Mouse (Mus musculus): ENCODE results near the gene Nnat. TPM values are rescaled to one million over a fixed set of nuclear protein-coding genes. Genes with fewer than 3 reads are reported as not detected.

Nnat gene
- polyA plus RNA-seq, 1 experiment = 1.4 TPM

DNA sequence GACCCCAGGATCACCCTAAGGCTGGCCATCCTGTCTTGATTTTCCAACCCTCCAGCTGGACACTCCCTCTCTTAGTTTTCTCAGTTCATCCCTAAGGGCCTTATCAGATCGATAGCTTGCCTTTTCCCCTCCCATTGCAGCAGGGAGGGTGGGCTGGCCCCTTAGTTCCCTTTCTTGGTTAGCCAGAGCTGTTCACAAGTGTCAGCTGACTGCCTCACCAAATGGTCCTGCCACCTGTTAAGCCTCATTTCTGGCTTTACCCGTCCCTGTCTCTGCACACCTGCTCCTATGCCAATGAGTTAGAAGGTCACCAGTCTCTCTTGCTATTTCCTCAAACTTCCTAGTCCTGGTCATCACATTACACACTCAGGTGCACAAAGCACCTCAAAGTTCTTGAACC lies 3.2 kb downstream of the Nnat start:
- TF ChIP-seq CTCF (IDR thresholded peaks at IDR 0.05; ENCODE audit: control insufficient read depth, insufficient read depth, insufficient replicate concordance, low read depth, low read length) = no peak
- no peak for TF ChIP-seq POLR2A (IDR thresholded peaks at IDR 0.05; ENCODE audit: control insufficient read depth, low read depth, low read length)
- no peaks in the 10 kb centered on the region for H3K36me3 ChIP-seq (ENCODE audit: control insufficient read depth, insufficient read depth, low read length)
- H3K27me3 ChIP-seq (ENCODE audit: control insufficient read depth, insufficient read depth, low read length) = no peaks in the 10 kb centered on the region
- no peak overlapping the region for H3K4me3 ChIP-seq (ENCODE audit: control insufficient read depth, low read depth, low read length)
- H3K4me1 ChIP-seq (ENCODE audit: control insufficient read depth, insufficient read depth, low read length) = peaks cover 21% of the 10 kb centered on the region
- H3K27ac ChIP-seq (ENCODE audit: control insufficient read depth, insufficient read depth, low read depth, low read length) = no peak overlapping the region

- Histone ChIP-seq H3K27me3 (ENCODE audit: control insufficient read depth, insufficient read depth, low read length) (no peaks in the 10 kb centered on the region), H3K4me1 (ENCODE audit: control insufficient read depth, insufficient read depth, low read length) (peaks cover 21% of the 10 kb centered on the region), H3K36me3 (ENCODE audit: control insufficient read depth, insufficient read depth, low read length) (no peaks in the 10 kb centered on the region), H3K4me3 (ENCODE audit: control insufficient read depth, low read depth, low read length) (no peak overlapping the region), H3K27ac (ENCODE audit: control insufficient read depth, insufficient read depth, low read depth, low read length) (no peak overlapping the region)
- TF ChIP-seq CTCF (IDR thresholded peaks at IDR 0.05; ENCODE audit: control insufficient read depth, insufficient read depth, insufficient replicate concordance, low read depth, low read length) (no peak), POLR2A (IDR thresholded peaks at IDR 0.05; ENCODE audit: control insufficient read depth, low read depth, low read length) (no peak)
These were observed 4.8 kb downstream of the Nnat start for GRCm38 (mm10) chr2:157564723-157565122.

GRCm38 (mm10) chr2:157565446-157565845 lies 5.6 kb downstream of the Nnat start:
- TF ChIP-seq CTCF (IDR thresholded peaks at IDR 0.05; ENCODE audit: control insufficient read depth, insufficient read depth, insufficient replicate concordance, low read depth, low read length) = no peak
- TF ChIP-seq POLR2A (IDR thresholded peaks at IDR 0.05; ENCODE audit: control insufficient read depth, low read depth, low read length) = no peak
- no peaks in the 10 kb centered on the region for H3K36me3 ChIP-seq (ENCODE audit: control insufficient read depth, insufficient read depth, low read length)
- H3K27ac ChIP-seq (ENCODE audit: control insufficient read depth, insufficient read depth, low read depth, low read length) = no peak overlapping the region
- no peaks in the 10 kb centered on the region for H3K27me3 ChIP-seq (ENCODE audit: control insufficient read depth, insufficient read depth, low read length)
- H3K4me1 ChIP-seq (ENCODE audit: control insufficient read depth, insufficient read depth, low read length) = peaks cover 15% of the 10 kb centered on the region
- peak overlapping the region; percentile 97 for H3K4me3 ChIP-seq (ENCODE audit: control insufficient read depth, low read depth, low read length)

- peak overlapping the region; percentile 97 for H3K4me3 ChIP-seq (ENCODE audit: control insufficient read depth, low read depth, low read length)
- peaks cover 15% of the 10 kb centered on the region for H3K4me1 ChIP-seq (ENCODE audit: control insufficient read depth, insufficient read depth, low read length)
- no peak for TF ChIP-seq CTCF (IDR thresholded peaks at IDR 0.05; ENCODE audit: control insufficient read depth, insufficient read depth, insufficient replicate concordance, low read depth, low read length)
- no peak for TF ChIP-seq POLR2A (IDR thresholded peaks at IDR 0.05; ENCODE audit: control insufficient read depth, low read depth, low read length)
- peak overlapping the region; percentile 98 for H3K27ac ChIP-seq (ENCODE audit: control insufficient read depth, insufficient read depth, low read depth, low read length)
- H3K27me3 ChIP-seq (ENCODE audit: control insufficient read depth, insufficient read depth, low read length) = no peaks in the 10 kb centered on the region
- H3K36me3 ChIP-seq (ENCODE audit: control insufficient read depth, insufficient read depth, low read length) = no peaks in the 10 kb centered on the region
These were observed 6.0 kb downstream of the Nnat start for GRCm38 (mm10) chr2:157565898-157566259.

- Histone ChIP-seq H3K27ac (ENCODE audit: control insufficient read depth, insufficient read depth, low read depth, low read length) (peak overlapping the region; percentile 98), H3K27me3 (ENCODE audit: control insufficient read depth, insufficient read depth, low read length) (no peaks in the 10 kb centered on the region), H3K4me1 (ENCODE audit: control insufficient read depth, insufficient read depth, low read length) (peaks cover 13% of the 10 kb centered on the region), H3K36me3 (ENCODE audit: control insufficient read depth, insufficient read depth, low read length) (no peaks in the 10 kb centered on the region), H3K4me3 (ENCODE audit: control insufficient read depth, low read depth, low read length) (peak overlapping the region; percentile 97)
- TF ChIP-seq POLR2A (IDR thresholded peaks at IDR 0.05; ENCODE audit: control insufficient read depth, low read depth, low read length) (peak; percentile 80), CTCF (IDR thresholded peaks at IDR 0.05; ENCODE audit: control insufficient read depth, insufficient read depth, insufficient replicate concordance, low read depth, low read length) (peak; percentile 10; the same call in 1 of the 2 replicates)
These were observed 6.5 kb downstream of the Nnat start for GRCm38 (mm10) chr2:157566260-157566952.

DNA sequence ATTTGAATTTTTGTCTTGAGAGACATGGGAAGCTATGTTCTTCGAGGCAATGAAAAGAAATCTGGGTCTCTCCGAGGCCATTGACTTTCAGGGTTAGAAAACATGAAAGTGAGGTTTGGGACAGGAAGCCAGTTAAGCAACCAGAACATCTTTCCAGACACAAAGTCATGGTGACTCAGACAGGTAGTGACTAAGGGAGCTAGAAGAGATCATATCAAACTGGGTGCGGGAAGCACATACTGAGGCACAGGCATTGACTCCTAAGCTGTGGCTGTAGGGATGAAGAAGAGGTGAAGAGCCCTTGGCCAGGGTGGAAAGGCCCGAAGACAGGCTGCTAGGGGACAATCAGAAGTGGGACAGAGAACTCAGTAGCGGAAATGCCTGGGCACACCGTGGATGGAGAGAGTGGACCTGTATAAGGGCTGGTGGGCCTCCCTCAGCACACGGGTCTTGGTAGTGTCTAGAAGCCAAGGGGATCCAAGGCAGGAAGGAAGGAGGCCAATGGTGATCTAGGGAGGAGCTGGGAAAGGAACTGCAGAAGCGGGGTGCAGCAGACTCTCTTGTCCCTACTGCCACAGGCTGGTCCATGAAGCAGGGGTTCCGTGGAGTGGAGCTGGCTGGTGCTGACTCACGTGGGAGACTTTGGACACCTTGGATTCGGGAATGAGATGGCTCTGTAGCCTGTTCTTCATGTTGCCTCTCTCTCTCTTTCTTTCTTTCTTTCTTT lies 7.5 kb downstream of the Nnat start:
- peak overlapping the region; percentile 98 for H3K27ac ChIP-seq (ENCODE audit: control insufficient read depth, insufficient read depth, low read depth, low read length)
- H3K4me1 ChIP-seq (ENCODE audit: control insufficient read depth, insufficient read depth, low read length) = peaks cover 10% of the 10 kb centered on the region

GRCm38 (mm10) chr2:157568881-157569280 lies 9.0 kb downstream of the Nnat start:
- Histone ChIP-seq H3K27ac (ENCODE audit: control insufficient read depth, insufficient read depth, low read depth, low read length) (no peak overlapping the region), H3K4me1 (ENCODE audit: control insufficient read depth, insufficient read depth, low read length) (peaks cover 10% of the 10 kb centered on the region), H3K4me3 (ENCODE audit: control insufficient read depth, low read depth, low read length) (no peak overlapping the region), H3K27me3 (ENCODE audit: control insufficient read depth, insufficient read depth, low read length) (no peaks in the 10 kb centered on the region), H3K36me3 (ENCODE audit: control insufficient read depth, insufficient read depth, low read length) (no peaks in the 10 kb centered on the region)
- no peak for TF ChIP-seq POLR2A (IDR thresholded peaks at IDR 0.05; ENCODE audit: control insufficient read depth, low read depth, low read length)
- TF ChIP-seq CTCF (IDR thresholded peaks at IDR 0.05; ENCODE audit: control insufficient read depth, insufficient read depth, insufficient replicate concordance, low read depth, low read length) = no peak

More for the DNA sequence above, 7.5 kb downstream of the Nnat start:
- H3K27me3 ChIP-seq (ENCODE audit: control insufficient read depth, insufficient read depth, low read length) = no peaks in the 10 kb centered on the region
- peak overlapping the region; percentile 97 for H3K4me3 ChIP-seq (ENCODE audit: control insufficient read depth, low read depth, low read length)
- H3K36me3 ChIP-seq (ENCODE audit: control insufficient read depth, insufficient read depth, low read length) = no peaks in the 10 kb centered on the region
- TF ChIP-seq POLR2A (IDR thresholded peaks at IDR 0.05; ENCODE audit: control insufficient read depth, low read depth, low read length) (no peak; the same call in 1 of the 2 replicates), CTCF (IDR thresholded peaks at IDR 0.05; ENCODE audit: control insufficient read depth, insufficient read depth, insufficient replicate concordance, low read depth, low read length) (no peak)
